Mouse (Mus musculus) cortical plate, adult 2 months (tissue): ENCODE results near the gene Fdx1.

Experiments used
- CTCF ChIP-seq: fragments of 200-500 bp; IDR thresholded peaks from 2 replicates; pipeline ENCODE4 v1.5.1; 2011; ENCODE audit warnings: mild to moderate bottlenecking, control low read depth, low read length; ENCODE audit not compliant: insufficient read depth; ENCODE audit errors: extremely low read depth
- POLR2A ChIP-seq: fragments of 200-500 bp; IDR thresholded peaks from 2 replicates; pipeline ENCODE4 v1.6.1; 2011; ENCODE audit warnings: mild to moderate bottlenecking, low read length, control low read depth; ENCODE audit not compliant: insufficient read depth; ENCODE audit errors: extremely low read depth

GRCm38 (mm10) chr9:51981131-51981530, 17.8 kb upstream of the Fdx1 start:
- TF ChIP-seq CTCF: no peak
- no peak for TF ChIP-seq POLR2A
